Mouse (Mus musculus): Measurements from ENCODE around the gene Lpin3. TPM values are rescaled to one million over a fixed set of nuclear protein-coding genes. Genes with fewer than 3 reads are reported as not detected.

Lpin3 gene
- polyA plus RNA-seq, 1 experiment from 2014 or later = 1.2 TPM

GRCm38 (mm10) chr2:160910633-160911032, 30.2 kb downstream of the Lpin3 start:
- 71% methylated on average over 5 of the region's 5 CpGs for WGBS (ENCODE audit: insufficient replicate concordance)
- Histone ChIP-seq H3K9me3 (ENCODE audit: low read length) (no peaks in the 10 kb centered on the region), H3K27ac (ENCODE audit: low read depth) (no peak overlapping the region), H3K4me3 (ENCODE audit: low read depth, low read length) (no peak overlapping the region), H3K4me1 (ENCODE audit: insufficient read depth) (0 out of 2 replicates have a peak, but pooled peaks cover 4% of the 10 kb centered on the region), H3K36me3 (replicated peaks; ENCODE audit: insufficient read depth, low read length) (no peaks in the 10 kb centered on the region), H3K4me2 (ENCODE audit: low read depth, low read length) (no peak overlapping the region), H3K9ac (replicated peaks) (no peak overlapping the region), H3K27me3 (ENCODE audit: insufficient read depth, low read length) (peaks cover 34% of the 10 kb centered on the region)
- DNase-seq (no peak), ATAC-seq (no peak)
- TF ChIP-seq CTCF (IDR thresholded peaks at IDR 0.05; ENCODE audit: low read depth) (no peak), EP300 (IDR thresholded peaks at IDR 0.05; ENCODE audit: low read depth) (no peak)

GRCm38 (mm10) chr2:160911558-160912201, 31.2 kb downstream of the Lpin3 start:
- H3K9ac ChIP-seq (replicated peaks) = no peak overlapping the region
- H3K9me3 ChIP-seq (ENCODE audit: low read length) = no peaks in the 10 kb centered on the region
- H3K27me3 ChIP-seq (ENCODE audit: insufficient read depth, low read length) = peaks cover 34% of the 10 kb centered on the region
- DNase-seq = no peak
- 3% methylated on average over 49 of the region's 64 CpGs for WGBS (ENCODE audit: insufficient replicate concordance)
- no peaks in the 10 kb centered on the region for H3K36me3 ChIP-seq (replicated peaks; ENCODE audit: insufficient read depth, low read length)
- peak overlapping the region; percentile 27 for H3K4me3 ChIP-seq (ENCODE audit: low read depth, low read length)
- ATAC-seq = no peak
- peak overlapping the region; percentile 63 for H3K4me2 ChIP-seq (ENCODE audit: low read depth, low read length)
- H3K27ac ChIP-seq (ENCODE audit: low read depth) = no peak overlapping the region
- H3K4me1 ChIP-seq (ENCODE audit: insufficient read depth) = 0 out of 2 replicates have a peak, but pooled peaks cover 4% of the 10 kb centered on the region
- TF ChIP-seq EP300 (IDR thresholded peaks at IDR 0.05; ENCODE audit: low read depth) (no peak), CTCF (IDR thresholded peaks at IDR 0.05; ENCODE audit: low read depth) (no peak)

- DNase-seq = no peak
- no peak within 1 kb of the TSS for H3K9ac ChIP-seq (replicated peaks)
- no peaks in the 10 kb centered on the region for H3K36me3 ChIP-seq (replicated peaks; ENCODE audit: insufficient read depth, low read length)
- ATAC-seq = no peak
- H3K27me3 ChIP-seq (ENCODE audit: insufficient read depth, low read length) = peaks cover 34% of the 10 kb centered on the region
- TF ChIP-seq CTCF (IDR thresholded peaks at IDR 0.05; ENCODE audit: low read depth) (no peak), EP300 (IDR thresholded peaks at IDR 0.05; ENCODE audit: low read depth) (no peak)
- H3K27ac ChIP-seq (ENCODE audit: low read depth) = no peak within 1 kb of the TSS
- H3K4me1 ChIP-seq (ENCODE audit: insufficient read depth) = 0 out of 2 replicates have a peak, but pooled peaks cover 4% of the 10 kb centered on the region
- no peaks in the 10 kb centered on the region for H3K9me3 ChIP-seq (ENCODE audit: low read length)
- H3K4me2 ChIP-seq (ENCODE audit: low read depth, low read length) = peak within 1 kb of the TSS; percentile 63
- WGBS (ENCODE audit: insufficient replicate concordance) = 8% methylated on average over 35 of the region's 46 CpGs
- peak within 1 kb of the TSS; percentile 27 for H3K4me3 ChIP-seq (ENCODE audit: low read depth, low read length)
Measured at GRCm38 (mm10) chr2:160912231-160912671, 31.8 kb downstream of the Lpin3 start, which contains the start of gene Emilin3. Emilin3 (minus strand) TSS chr2:160912328.

GRCm38 (mm10) chr2:160914656-160915055, 34.2 kb downstream of the Lpin3 start:
- Histone ChIP-seq H3K36me3 (replicated peaks; ENCODE audit: insufficient read depth, low read length) (no peaks in the 10 kb centered on the region), H3K9me3 (ENCODE audit: low read length) (no peaks in the 10 kb centered on the region), H3K4me1 (ENCODE audit: insufficient read depth) (0 out of 2 replicates have a peak, but pooled peaks cover 4% of the 10 kb centered on the region), H3K9ac (replicated peaks) (no peak overlapping the region), H3K4me3 (ENCODE audit: low read depth, low read length) (no peak overlapping the region), H3K4me2 (ENCODE audit: low read depth, low read length) (no peak overlapping the region), H3K27ac (ENCODE audit: low read depth) (no peak overlapping the region), H3K27me3 (ENCODE audit: insufficient read depth, low read length) (peaks cover 34% of the 10 kb centered on the region)
- 70% methylated on average over 9 of the region's 9 CpGs for WGBS (ENCODE audit: insufficient replicate concordance)
- ATAC-seq (no peak), DNase-seq (no peak)
- TF ChIP-seq EP300 (IDR thresholded peaks at IDR 0.05; ENCODE audit: low read depth) = no peak
- no peak for TF ChIP-seq CTCF (IDR thresholded peaks at IDR 0.05; ENCODE audit: low read depth)

GRCm38 (mm10) chr2:160915821-160916610, 35.5 kb downstream of the Lpin3 start:
- H3K27ac ChIP-seq (ENCODE audit: low read depth) = no peak overlapping the region
- 69% methylated on average over 13 of the region's 13 CpGs for WGBS (ENCODE audit: insufficient replicate concordance)

DNA sequence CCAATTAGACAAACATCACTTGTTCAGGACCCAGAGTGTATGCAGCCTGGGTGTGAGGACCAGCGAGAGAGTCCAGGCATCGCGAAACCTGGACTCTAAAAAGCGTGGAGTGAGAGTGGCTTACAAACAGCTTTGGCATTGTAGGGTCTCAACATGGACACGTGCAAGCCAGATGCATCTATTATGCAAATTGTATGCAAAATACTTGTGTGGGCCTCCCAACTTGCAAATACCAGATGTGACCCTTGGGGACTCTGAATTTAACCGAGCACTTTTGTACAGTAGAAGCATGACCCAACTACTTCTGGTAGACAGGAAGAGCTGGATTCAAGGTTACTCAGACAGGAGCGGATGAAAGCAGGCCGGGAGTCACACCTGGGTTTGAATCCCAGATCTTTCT, 36.2 kb downstream of the Lpin3 start:
- H3K27me3 ChIP-seq (ENCODE audit: insufficient read depth, low read length) = peaks cover 21% of the 10 kb centered on the region
- H3K4me1 ChIP-seq (ENCODE audit: insufficient read depth) = 0 out of 2 replicates have a peak, but pooled peaks cover 2% of the 10 kb centered on the region
- no peak overlapping the region for H3K4me2 ChIP-seq (ENCODE audit: low read depth, low read length)
- WGBS (ENCODE audit: insufficient replicate concordance) = 70% methylated on average over 8 of the region's 8 CpGs
- no peak for ATAC-seq
- no peak overlapping the region for H3K9ac ChIP-seq (replicated peaks)
- DNase-seq = no peak
- no peaks in the 10 kb centered on the region for H3K36me3 ChIP-seq (replicated peaks; ENCODE audit: insufficient read depth, low read length)
- TF ChIP-seq CTCF (IDR thresholded peaks at IDR 0.05; ENCODE audit: low read depth) (no peak), EP300 (IDR thresholded peaks at IDR 0.05; ENCODE audit: low read depth) (no peak)
- no peak overlapping the region for H3K4me3 ChIP-seq (ENCODE audit: low read depth, low read length)
- H3K27ac ChIP-seq (ENCODE audit: low read depth) = no peak overlapping the region
- no peaks in the 10 kb centered on the region for H3K9me3 ChIP-seq (ENCODE audit: low read length)

More at GRCm38 (mm10) chr2:160915821-160916610, 35.5 kb downstream of the Lpin3 start:
- Histone ChIP-seq H3K4me3 (ENCODE audit: low read depth, low read length) (no peak overlapping the region), H3K4me1 (ENCODE audit: insufficient read depth) (0 out of 2 replicates have a peak, but pooled peaks cover 4% of the 10 kb centered on the region), H3K27me3 (ENCODE audit: insufficient read depth, low read length) (peaks cover 28% of the 10 kb centered on the region), H3K4me2 (ENCODE audit: low read depth, low read length) (no peak overlapping the region), H3K36me3 (replicated peaks; ENCODE audit: insufficient read depth, low read length) (no peaks in the 10 kb centered on the region), H3K9me3 (ENCODE audit: low read length) (no peaks in the 10 kb centered on the region), H3K9ac (replicated peaks) (no peak overlapping the region)
- ATAC-seq (no peak), DNase-seq (no peak)
- no peak for TF ChIP-seq EP300 (IDR thresholded peaks at IDR 0.05; ENCODE audit: low read depth)

Data from liver, postnatal 0 days (tissue).